In genomic region chrX:99291423-99291963, GRCm38 (mm10) we compare ENCODE assay signal across 8 mouse cellular contexts.
DNase-seq lines count a peak whose midpoint lies in the region; ATAC-seq and TF ChIP-seq lines count a peak whose summit lies in the region.

No protein-coding gene starts in this region.

- ATAC-seq in heart, postnatal 0 days (ENCODE audit: insufficient read depth, low read depth) = peak; percentile 72
- peak; percentile 85 for ATAC-seq in midbrain, embryonic 13.5 days
- no peak for ATAC-seq in inflammation-experienced regulatory T-cells, adult 6 months

- no peak overlapping the region for H3K4me3 ChIP-seq in embryonic facial prominence, embryonic 10.5 days
- no peak overlapping the region for H3K4me3 ChIP-seq in heart, postnatal 0 days (ENCODE audit: low read depth, low read length)
- no peak overlapping the region for H3K4me3 ChIP-seq in midbrain, embryonic 13.5 days (replicated peaks)

- no peaks in the 10 kb centered on the region for H3K9me3 ChIP-seq in embryonic facial prominence, embryonic 10.5 days
- H3K9me3 ChIP-seq in heart, postnatal 0 days (replicated peaks; ENCODE audit: control insufficient read depth, low read length) = no peaks in the 10 kb centered on the region
- H3K9me3 ChIP-seq in midbrain, embryonic 13.5 days = no peaks in the 10 kb centered on the region

- TF ChIP-seq EP300 in heart, postnatal 0 days (IDR thresholded peaks at IDR 0.05; ENCODE audit: low read depth) = no peak

- 0 out of 2 replicates have a peak overlapping the region, but pooled peaks have one; percentile 8 for H3K4me2 ChIP-seq in heart, postnatal 0 days (ENCODE audit: low read depth, low read length)
- H3K4me2 ChIP-seq in midbrain, embryonic 13.5 days (replicated peaks) = no peak overlapping the region

- peaks cover 15% of the 10 kb centered on the region for H3K4me1 ChIP-seq in embryonic facial prominence, embryonic 10.5 days
- peaks cover 17% of the 10 kb centered on the region; the same call in 1 of the 2 replicates for H3K4me1 ChIP-seq in heart, postnatal 0 days (ENCODE audit: control insufficient read depth, insufficient read depth)
- H3K4me1 ChIP-seq in midbrain, embryonic 13.5 days (replicated peaks) = peaks cover 12% of the 10 kb centered on the region; the same call in 1 of the 2 replicates

- peak overlapping the region; percentile 35; the same call in 1 of the 2 replicates for H3K27ac ChIP-seq in embryonic facial prominence, embryonic 10.5 days (replicated peaks)
- peak overlapping the region; percentile 87 for H3K27ac ChIP-seq in heart, postnatal 0 days (ENCODE audit: low read depth)
- H3K27ac ChIP-seq in midbrain, embryonic 13.5 days = no peak overlapping the region

- no peak overlapping the region for H3K9ac ChIP-seq in heart, postnatal 0 days (replicated peaks; ENCODE audit: low read depth, low read length)
- no peak overlapping the region for H3K9ac ChIP-seq in midbrain, embryonic 13.5 days (replicated peaks)

- peak; percentile 75 for DNase-seq in Muller cell, postnatal 12 days (ENCODE audit: inconsistent ontology term)
- DNase-seq in embryonic facial prominence, embryonic 10.5 days (ENCODE audit: low spot score) = peak; percentile 17
- peak; percentile 64 for DNase-seq in heart, postnatal 0 days (ENCODE audit: low spot score)
- DNase-seq in kidney, postnatal 25 days = peak; percentile 59 to 69
- no peak for DNase-seq in thymus, postnatal 25 days
- DNase-seq in spleen, adult 18-20 months = no peak

- H3K36me3 ChIP-seq in embryonic facial prominence, embryonic 10.5 days (replicated peaks) = no peaks in the 10 kb centered on the region
- H3K36me3 ChIP-seq in heart, postnatal 0 days (replicated peaks; ENCODE audit: control insufficient read depth, insufficient read depth, low read length) = no peaks in the 10 kb centered on the region
- no peaks in the 10 kb centered on the region for H3K36me3 ChIP-seq in midbrain, embryonic 13.5 days

- WGBS in embryonic facial prominence, embryonic 10.5 days = 39% methylated on average over 8 of the region's 10 CpGs
- WGBS in heart, postnatal 0 days = 13% methylated on average over 8 of the region's 10 CpGs
- WGBS in midbrain, embryonic 13.5 days = 42% methylated on average over 7 of the region's 10 CpGs

- TF ChIP-seq CTCF in heart, postnatal 0 days (IDR thresholded peaks at IDR 0.05; ENCODE audit: low read depth) = no peak

- peaks cover 100% of the 10 kb centered on the region for H3K27me3 ChIP-seq in embryonic facial prominence, embryonic 10.5 days (replicated peaks; ENCODE audit: low read depth, poor library complexity, severe bottlenecking)
- H3K27me3 ChIP-seq in heart, postnatal 0 days (ENCODE audit: control insufficient read depth, insufficient read depth, low read length) = no peaks in the 10 kb centered on the region
- H3K27me3 ChIP-seq in midbrain, embryonic 13.5 days = peaks cover 82% of the 10 kb centered on the region

Comparison
In these comparisons a context has a peak if more than half of its experiments do, and no peak if none do; other contexts are left out.
1. DNase-seq: peak in Muller cell, postnatal 12 days (single experiment), embryonic facial prominence, embryonic 10.5 days (single experiment), heart, postnatal 0 days (single experiment) and kidney, postnatal 25 days (2 of 2); none in thymus, postnatal 25 days (single experiment) and spleen, adult 18-20 months (0 of 2).